In the genomic region with DNA sequence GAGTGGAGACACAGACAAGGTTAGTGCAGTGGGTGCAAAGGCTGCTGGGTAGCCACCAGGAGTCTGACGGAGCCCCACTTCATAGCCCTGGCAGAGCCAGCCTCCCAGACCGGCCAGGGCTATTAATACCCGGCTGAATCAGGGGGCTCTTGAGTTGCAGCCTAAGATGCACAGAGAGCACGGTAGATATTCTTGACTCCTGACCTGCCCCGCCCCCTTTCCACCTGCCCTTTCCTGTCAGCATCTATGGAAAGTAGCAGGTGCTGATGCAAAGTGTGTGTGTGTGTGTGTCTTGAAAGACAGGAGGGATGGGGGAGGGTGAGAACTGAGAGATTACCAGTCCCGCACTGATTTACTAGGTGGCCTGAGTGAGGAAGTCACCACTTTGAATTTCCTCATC, we compare ENCODE assay signal across 26 mouse cellular contexts. TPM values are rescaled to one million over a fixed set of nuclear protein-coding genes. Genes with fewer than 3 reads are reported as not detected.
DNase-seq lines count a peak whose midpoint lies in the region; ATAC-seq and TF ChIP-seq lines count a peak whose summit lies in the region.
"Had no signal": no experiment of that assay in that cellular context is flagged by ENCODE, and none has a peak within 500 bp of the region (broad histone marks: within the 10 kb centered on the region; RNA-seq: fewer than 3 reads in every experiment).

No protein-coding gene starts in this region.

- H3K9ac ChIP-seq in limb, embryonic 15.5 days = no peak overlapping the region
- H3K9ac ChIP-seq: hindbrain, embryonic 13.5 days; midbrain, embryonic 12.5 days; neural tube, embryonic 13.5 days had no signal

- TF ChIP-seq POLR2A in lung, adult 2 months (IDR thresholded peaks at IDR 0.05; ENCODE audit: borderline replicate concordance, extremely low read depth, low read depth, low read length) = no peak

- TF ChIP-seq CTCF in lung, adult 2 months (IDR thresholded peaks at IDR 0.05; ENCODE audit: insufficient read depth, low read length) = no peak

- peaks cover 37% of the 10 kb centered on the region for H3K27me3 ChIP-seq in limb, embryonic 15.5 days

- H3K27ac ChIP-seq in limb, embryonic 15.5 days = no peak overlapping the region
- H3K27ac ChIP-seq: heart, embryonic 10.5 days; hindbrain, embryonic 13.5 days; midbrain, embryonic 12.5 days; neural tube, embryonic 13.5 days had no signal

- peak; percentile 28; the same call in 1 of the 2 replicates for ATAC-seq in limb, embryonic 15.5 days (ENCODE audit: insufficient number of reproducible peaks, low FRiP score, low TSS enrichment, low read depth)
- ATAC-seq: activated CD4-positive, CD25-positive, alpha-beta regulatory T cell, adult 4 months; forebrain, embryonic 16.5 days; intestine, embryonic 16.5 days had no signal

- H3K4me1 ChIP-seq in limb, embryonic 15.5 days = no peaks in the 10 kb centered on the region
- H3K4me1 ChIP-seq in lung, adult 2 months (ENCODE audit: control insufficient read depth, insufficient read depth, low read length) = no peaks in the 10 kb centered on the region
- H3K4me1 ChIP-seq: midbrain, embryonic 12.5 days had no signal

- intact Hi-C loops in gastrocnemius, postnatal 14 days (cut with DNase I; ENCODE audit: low total_unique reads) = no loop called here
- intact Hi-C loops in heart, postnatal 25 days (cut with DNase I) = no loop called here

- no peaks in the 10 kb centered on the region for H3K9me3 ChIP-seq in limb, embryonic 15.5 days
- H3K9me3 ChIP-seq: heart, embryonic 10.5 days; hindbrain, embryonic 13.5 days; megakaryocyte, embryonic 14.5 days; midbrain, embryonic 12.5 days; neural tube, embryonic 13.5 days had no signal

- H3K4me2 ChIP-seq in limb, embryonic 15.5 days = no peak overlapping the region
- H3K4me2 ChIP-seq: hindbrain, embryonic 13.5 days; liver, embryonic 11.5 days; midbrain, embryonic 12.5 days; neural tube, embryonic 13.5 days had no signal

- peak; percentile 69 for DNase-seq in gastrocnemius, postnatal 25 days
- no peak for DNase-seq in gastrocnemius, postnatal 14 days
- peak; percentile 43 for DNase-seq in heart, postnatal 4 days
- DNase-seq in heart, postnatal 25 days (ENCODE audit: low spot score) = no peak
- no peak for DNase-seq in embryo, embryonic 10 days (ENCODE audit: low spot score)
- DNase-seq in lung, adult 2 months = no peak
- DNase-seq: adrenal gland, adult 8-10 months; B cell, adult 2 months; cerebellum, adult 2 months; cerebellum, postnatal 14 days; kidney, adult 9 months; kidney, postnatal 10 days; layer of hippocampus, postnatal 36 days; lung, postnatal 36 days; right cerebral cortex, postnatal 4 days; thymus, postnatal 4 days had no signal

- no peak overlapping the region for H3K4me3 ChIP-seq in limb, embryonic 15.5 days
- no peak overlapping the region for H3K4me3 ChIP-seq in lung, adult 2 months (replicated peaks; ENCODE audit: extremely low read depth, low read depth, low read length)
- H3K4me3 ChIP-seq: heart, embryonic 10.5 days; hindbrain, embryonic 13.5 days; megakaryocyte, embryonic 14.5 days; midbrain, embryonic 12.5 days; neural tube, embryonic 13.5 days had no signal

- no peaks in the 10 kb centered on the region for H3K36me3 ChIP-seq in limb, embryonic 15.5 days
- H3K36me3 ChIP-seq: heart, embryonic 10.5 days; hindbrain, embryonic 13.5 days; midbrain, embryonic 12.5 days; neural tube, embryonic 13.5 days had no signal

- WGBS in limb, embryonic 15.5 days = 64% methylated on average over 6 of the region's 6 CpGs
- WGBS in lung, adult 2 months = 54% methylated on average over 6 of the region's 6 CpGs

RNA-seq across cellular contexts. Expression of a gene that starts 8.3 kb away (rescaled TPM):
- total RNA-seq in gastrocnemius, postnatal 25 days (2021) = 10 to 100 TPM; 33.4 to 40.0 TPM
- total RNA-seq in gastrocnemius, postnatal 14 days (2021) = 10 to 100 TPM; 24.2 to 28.2 TPM
- 1 to 10 TPM; 1.7 to 1.8 TPM for total RNA-seq in heart, postnatal 4 days (2021)
- total RNA-seq in heart, postnatal 25 days (2021) = 1 to 10 TPM; 4.6 to 5.8 TPM
- 0.45 and 0.55 TPM in 2 replicates for polyA plus RNA-seq in limb, embryonic 15.5 days (2015; fragmentation: Nextera tagmentation; extraction: Ambion mirVana)
- 44.7 and 51.7 TPM in 2 replicates for polyA plus RNA-seq in lung, adult 2 months (2012; rRNA removed)
- polyA plus RNA-seq: intestine, embryonic 16.5 days; liver, embryonic 11.5 days had no signal

Comparison
In these comparisons a context has a peak if more than half of its experiments do, and no peak if none do; other contexts are left out.
1. DNase-seq: peak in gastrocnemius, postnatal 25 days (single experiment) and heart, postnatal 4 days (single experiment); none in gastrocnemius, postnatal 14 days (single experiment), heart, postnatal 25 days (single experiment), embryo, embryonic 10 days (single experiment) and lung, adult 2 months (single experiment).